Mouse (Mus musculus) hindbrain, embryonic 16.5 days (tissue): ENCODE measurements at regions not wholly inside any gene's neighbourhood (a gene's known extent, or its start where the extent isn't known, plus 50 kb on each side); places are given as distances from the start of the nearest gene placed in this dataset.
"Not testable (repeated sequence)": the region's sequence is repeated elsewhere in the genome, so short reads cannot be mapped to it uniquely, and the experiment has no call there.

ENCODE experiments used
- ATAC-seq: fragments of 200-750 bp; cut with Nextera tagmentation; 2 replicates; pipeline ENCODE4 v1.8.0; 2017; ENCODE audit warnings: moderate TSS enrichment, moderate library complexity
- H3K27ac ChIP-seq: fragments of 300-500 bp; sonication (generic); 2 replicates; pipeline ENCODE4 v1.5.1; 2014; ENCODE audit warnings: low read depth, mild to moderate bottlenecking, control low read depth, low read length, moderate library complexity
- H3K27me3 ChIP-seq: fragments of 300-500 bp; sonication (generic); replicated peaks from 2 replicates; pipeline ENCODE4 v1.6.1; 2014; ENCODE audit warnings: low read length; ENCODE audit not compliant: control insufficient read depth, insufficient read depth
- H3K36me3 ChIP-seq: fragments of 300-500 bp; sonication (generic); 2 replicates; pipeline ENCODE4 v1.6.1; 2014; ENCODE audit warnings: mild to moderate bottlenecking, low read length, moderate library complexity, mixed read lengths; ENCODE audit not compliant: control insufficient read depth, insufficient read depth
- H3K4me1 ChIP-seq: fragments of 300-500 bp; sonication (generic); 2 replicates; pipeline ENCODE4 v1.6.1; 2014; ENCODE audit warnings: low read depth, low read length; ENCODE audit not compliant: control insufficient read depth, insufficient read depth
- H3K4me2 ChIP-seq: fragments of 300-500 bp; sonication (generic); 2 replicates; pipeline ENCODE4 v1.6.1; 2014; ENCODE audit warnings: mild to moderate bottlenecking, low read length, control low read depth, moderate library complexity
- H3K4me3 ChIP-seq: fragments of 300-500 bp; sonication (generic); 2 replicates; pipeline ENCODE4 v1.5.1; 2014; ENCODE audit warnings: mild to moderate bottlenecking, low read length, control low read depth, moderate library complexity
- H3K9ac ChIP-seq: fragments of 300-500 bp; sonication (generic); 2 replicates; pipeline ENCODE4 v1.6.1; 2014; ENCODE audit warnings: low read depth, mild to moderate bottlenecking, control low read depth, low read length, moderate library complexity
- H3K9me3 ChIP-seq: fragments of 300-500 bp; sonication (generic); 2 replicates; pipeline ENCODE4 v1.6.1; 2014; ENCODE audit warnings: mild to moderate bottlenecking, low read length, moderate library complexity; ENCODE audit not compliant: control insufficient read depth
- WGBS: fragments of 180-500 bp; shearing (Covaris S2); extraction: QIAGEN DNeasy Blood & Tissue Kit; methylation state at CpG from one replicate; pipeline ENCODE4 v1.1.7; 2014; 5-methylcytosine and 5-hydroxymethylcytosine counted together

- no peak for ATAC-seq
- H3K27me3 ChIP-seq = no peaks in the 10 kb centered on the region
- H3K27ac ChIP-seq = no peak overlapping the region
- peaks cover 14% of the 10 kb centered on the region for H3K36me3 ChIP-seq
- H3K4me3 ChIP-seq = no peak overlapping the region
- H3K4me1 ChIP-seq = no peaks in the 10 kb centered on the region; the same call in 1 of the 2 replicates
- 95% methylated on average over 2 of the region's 2 CpGs for WGBS
- H3K9me3 ChIP-seq = peaks cover 11% of the 10 kb centered on the region
- H3K9ac ChIP-seq = no peak overlapping the region
- no peak overlapping the region for H3K4me2 ChIP-seq
These were observed 276.6 kb upstream of the Ubash3b start for GRCm38 (mm10) chr9:41438141-41438540.

DNA sequence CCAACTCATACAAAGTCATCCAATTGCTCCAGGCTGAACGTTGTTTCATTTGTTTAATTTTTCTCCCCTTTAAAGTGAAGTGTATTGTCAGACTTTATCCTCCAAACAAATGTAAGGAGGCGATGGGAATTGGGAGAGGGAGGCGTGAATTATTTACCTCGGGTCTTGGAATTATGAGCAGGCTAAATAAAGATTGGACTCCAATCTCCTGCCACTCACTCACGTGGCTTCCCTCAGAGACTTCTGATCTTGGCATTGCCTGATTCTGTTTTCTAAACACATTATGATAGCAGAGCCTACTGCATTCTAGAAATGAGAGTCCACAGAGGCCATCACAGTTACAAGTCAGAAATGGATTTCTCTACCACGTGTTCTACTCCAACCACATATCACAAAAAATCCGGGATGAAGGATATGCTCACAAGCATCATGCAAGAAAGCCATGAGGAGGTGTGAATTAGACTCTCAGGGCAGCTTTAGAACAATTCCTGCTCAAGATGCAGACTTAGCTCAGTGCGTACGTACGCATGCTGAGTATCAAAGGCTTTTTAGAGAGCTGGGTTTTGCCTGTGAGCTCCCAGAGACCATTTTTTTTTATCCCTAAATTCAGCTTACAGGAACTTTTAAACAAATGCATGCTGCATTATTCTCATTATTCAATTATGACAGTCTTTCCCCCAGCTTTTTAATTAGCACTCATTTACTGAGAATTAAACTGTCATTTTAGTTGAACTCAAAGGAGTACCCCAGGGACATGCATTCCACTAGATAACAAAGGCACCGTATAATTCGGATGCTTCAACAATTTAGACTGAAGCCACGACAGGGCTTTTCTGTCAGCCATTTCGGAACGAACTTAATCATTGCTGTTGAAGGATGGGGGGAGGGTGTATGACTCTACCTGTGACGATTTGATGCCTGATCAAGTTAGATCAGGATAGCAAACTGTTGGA lies 269.2 kb upstream of the Ubash3b start:
- H3K27ac ChIP-seq = peak overlapping the region; percentile 60
- no peaks in the 10 kb centered on the region for H3K9me3 ChIP-seq
- H3K27me3 ChIP-seq = no peaks in the 10 kb centered on the region
- H3K4me3 ChIP-seq = no peak overlapping the region
- peak; percentile 61; the same call in 1 of the 2 replicates for ATAC-seq
- H3K4me1 ChIP-seq = peaks cover 12% of the 10 kb centered on the region
- H3K9ac ChIP-seq = no peak overlapping the region
- no peak overlapping the region for H3K4me2 ChIP-seq
- peaks cover 4% of the 10 kb centered on the region; the same call in 1 of the 2 replicates for H3K36me3 ChIP-seq
- 34% methylated on average over 16 of the region's 16 CpGs for WGBS

- ATAC-seq = peak; percentile 62; the same call in 1 of the 2 replicates
- peak overlapping the region; percentile 60; the same call in 1 of the 2 replicates for H3K27ac ChIP-seq
- peaks cover 12% of the 10 kb centered on the region for H3K4me1 ChIP-seq
- H3K36me3 ChIP-seq = 0 out of 2 replicates have a peak, but pooled peaks cover 2% of the 10 kb centered on the region
- H3K4me3 ChIP-seq = no peak overlapping the region
- H3K27me3 ChIP-seq = no peaks in the 10 kb centered on the region
- H3K9ac ChIP-seq = no peak overlapping the region
- WGBS = 26% methylated on average over 10 of the region's 10 CpGs
- no peaks in the 10 kb centered on the region for H3K9me3 ChIP-seq
- no peak overlapping the region for H3K4me2 ChIP-seq
These were observed 268.4 kb upstream of the Ubash3b start for GRCm38 (mm10) chr9:41429711-41430390.

GRCm38 (mm10) chr9:41429236-41429635 lies 267.7 kb upstream of the Ubash3b start:
- Histone ChIP-seq H3K4me3 (no peak overlapping the region), H3K36me3 (0 out of 2 replicates have a peak, but pooled peaks cover 4% of the 10 kb centered on the region), H3K9ac (no peak overlapping the region), H3K27me3 (no peaks in the 10 kb centered on the region), H3K27ac (no peak overlapping the region), H3K9me3 (no peaks in the 10 kb centered on the region), H3K4me2 (no peak overlapping the region), H3K4me1 (peaks cover 12% of the 10 kb centered on the region)
- ATAC-seq = no peak
- 41% methylated on average over 4 of the region's 4 CpGs for WGBS

- no peak overlapping the region for H3K4me2 ChIP-seq
- H3K9me3 ChIP-seq = no peaks in the 10 kb centered on the region
- H3K4me3 ChIP-seq = no peak overlapping the region
- H3K4me1 ChIP-seq = peaks cover 12% of the 10 kb centered on the region
- H3K27me3 ChIP-seq = no peaks in the 10 kb centered on the region
- 89% methylated on average over 7 of the region's 7 CpGs for WGBS
- H3K36me3 ChIP-seq = 0 out of 2 replicates have a peak, but pooled peaks cover 2% of the 10 kb centered on the region
- H3K9ac ChIP-seq = no peak overlapping the region
- ATAC-seq = no peak
- H3K27ac ChIP-seq = no peak overlapping the region
These were observed 265.2 kb upstream of the Ubash3b start for GRCm38 (mm10) chr9:41426698-41427097.

DNA sequence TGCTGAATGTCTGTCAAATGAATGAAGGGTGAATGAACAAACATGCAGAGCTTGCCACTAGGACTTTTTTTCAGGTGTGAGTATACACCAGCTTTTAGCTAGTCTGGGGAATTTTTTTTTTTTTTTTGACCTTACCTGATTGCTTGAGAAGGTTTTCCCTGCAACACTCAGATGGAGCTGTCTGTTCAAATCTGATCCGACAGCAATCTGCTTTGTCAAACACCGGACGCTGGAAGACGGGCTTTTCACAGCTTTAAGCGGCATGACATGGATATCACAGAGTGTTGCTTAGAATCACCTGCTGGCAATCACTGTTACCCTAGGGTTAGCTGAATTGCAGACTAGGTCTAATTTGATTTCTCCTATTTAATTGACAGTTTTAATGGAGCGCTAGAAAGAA lies 263.7 kb upstream of the Ubash3b start:
- ATAC-seq = no peak
- no peaks in the 10 kb centered on the region for H3K27me3 ChIP-seq
- no peak overlapping the region for H3K4me3 ChIP-seq
- WGBS = 60% methylated on average over 6 of the region's 6 CpGs
- H3K4me2 ChIP-seq = no peak overlapping the region
- H3K9ac ChIP-seq = no peak overlapping the region
- H3K4me1 ChIP-seq = peaks cover under 1% of the 10 kb centered on the region; the same call in 1 of the 2 replicates
- H3K27ac ChIP-seq = 0 out of 2 replicates have a peak overlapping the region, but pooled peaks have one; percentile 21
- H3K36me3 ChIP-seq = 0 out of 2 replicates have a peak, but pooled peaks cover 2% of the 10 kb centered on the region
- no peaks in the 10 kb centered on the region for H3K9me3 ChIP-seq

- no peak for ATAC-seq
These were observed 252.3 kb upstream of the Ubash3b start for GRCm38 (mm10) chr9:41413791-41414190.

DNA sequence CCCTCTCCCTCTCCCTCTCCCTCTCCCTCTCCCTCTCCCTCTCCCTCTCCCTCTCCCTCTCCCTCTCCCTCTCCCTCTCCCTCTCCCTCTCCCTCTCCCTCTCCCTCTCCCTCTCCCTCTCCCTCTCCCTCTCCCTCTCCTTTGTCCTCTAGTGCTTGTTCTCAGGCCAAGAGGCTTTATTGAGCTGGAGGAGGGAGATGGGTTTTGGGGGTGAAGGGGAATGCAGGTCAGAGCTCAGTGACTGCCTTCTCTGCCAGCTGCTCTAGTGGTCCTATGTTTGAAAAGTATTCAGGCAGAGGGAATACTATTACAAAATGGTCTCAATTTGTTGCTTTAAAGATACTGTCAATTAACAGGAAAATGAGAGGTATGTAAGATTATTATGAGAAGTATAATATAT lies 251.6 kb upstream of the Ubash3b start:
- not testable (repeated sequence) for H3K9me3 ChIP-seq, H3K4me3 ChIP-seq, ATAC-seq, H3K4me2 ChIP-seq, H3K9ac ChIP-seq, H3K27me3 ChIP-seq, H3K27ac ChIP-seq, H3K36me3 ChIP-seq
- peaks cover 12% of the 10 kb centered on the region for H3K4me1 ChIP-seq

More at GRCm38 (mm10) chr9:41413791-41414190, 252.3 kb upstream of the Ubash3b start:
- Histone ChIP-seq H3K4me1 (peaks cover 12% of the 10 kb centered on the region), H3K27ac (peak overlapping the region; percentile 10; the same call in 1 of the 2 replicates), H3K9ac (no peak overlapping the region), H3K4me2 (no peak overlapping the region), H3K4me3 (no peak overlapping the region), H3K9me3 (no peaks in the 10 kb centered on the region), H3K36me3 (peaks cover 3% of the 10 kb centered on the region; the same call in 1 of the 2 replicates), H3K27me3 (no peaks in the 10 kb centered on the region)
- 55% methylated on average over 3 of the region's 3 CpGs for WGBS
